Mouse (Mus musculus) hindbrain, postnatal 0 days (tissue): ENCODE measurements at regions not wholly inside any gene's neighbourhood (a gene's known extent, or its start where the extent isn't known, plus 50 kb on each side); places are given as distances from the start of the nearest gene placed in this dataset.

Experiments used
- ATAC-seq: fragments of 200-750 bp; cut with Nextera tagmentation; 2 replicates; pipeline ENCODE4 v1.8.0; 2017; ENCODE audit warnings: mild to moderate bottlenecking, moderate TSS enrichment, moderate library complexity
- DNase-seq: peaks from one replicate; pipeline ENCODE4 v3.0.0-alpha.2; 2015; ENCODE audit warnings: low spot score
- H3K27ac ChIP-seq: fragments of 300-500 bp; sonication (generic); 2 replicates; pipeline ENCODE4 v1.5.1; 2014; ENCODE audit warnings: mild to moderate bottlenecking
- H3K27me3 ChIP-seq: fragments of 300-500 bp; sonication (generic); 2 replicates; pipeline ENCODE4 v1.6.1; 2014; ENCODE audit warnings: low read length, mixed read lengths; ENCODE audit not compliant: insufficient read depth
- H3K36me3 ChIP-seq: fragments of 300-500 bp; sonication (generic); 2 replicates; pipeline ENCODE4 v1.6.1; 2014; ENCODE audit warnings: low read length, mixed read lengths; ENCODE audit not compliant: insufficient read depth
- H3K4me1 ChIP-seq: fragments of 300-500 bp; sonication (generic); 2 replicates; pipeline ENCODE4 v1.6.1; 2014; ENCODE audit warnings: antibody characterized with exemption, low read length, mixed read lengths; ENCODE audit not compliant: insufficient read depth
- H3K4me2 ChIP-seq: fragments of 300-500 bp; sonication (generic); 2 replicates; pipeline ENCODE4 v1.6.1; 2014; ENCODE audit warnings: low read depth, mild to moderate bottlenecking, low read length, moderate library complexity, mixed read lengths
- H3K4me3 ChIP-seq: fragments of 300-500 bp; sonication (generic); 2 replicates; pipeline ENCODE4 v1.5.1; 2014; ENCODE audit warnings: low read length
- H3K9ac ChIP-seq: fragments of 300-500 bp; sonication (generic); replicated peaks from 2 replicates; pipeline ENCODE4 v1.6.1; 2014; ENCODE audit warnings: mild to moderate bottlenecking, low read length, moderate library complexity, mixed read lengths
- H3K9me3 ChIP-seq: fragments of 300-500 bp; sonication (generic); 2 replicates; pipeline ENCODE4 v1.6.1; 2016; ENCODE audit warnings: low read length, mixed read lengths
- CTCF ChIP-seq: IDR thresholded peaks from 2 replicates; pipeline ENCODE4 v1.5.1; 2016; ENCODE audit warnings: antibody characterized with exemption, control low read depth, low read depth
- WGBS: fragments of 180-500 bp; shearing (Covaris S2); extraction: QIAGEN DNeasy Blood & Tissue Kit; methylation state at CpG from one replicate; pipeline ENCODE4 v1.1.7; 2014; 5-methylcytosine and 5-hydroxymethylcytosine counted together

DNA sequence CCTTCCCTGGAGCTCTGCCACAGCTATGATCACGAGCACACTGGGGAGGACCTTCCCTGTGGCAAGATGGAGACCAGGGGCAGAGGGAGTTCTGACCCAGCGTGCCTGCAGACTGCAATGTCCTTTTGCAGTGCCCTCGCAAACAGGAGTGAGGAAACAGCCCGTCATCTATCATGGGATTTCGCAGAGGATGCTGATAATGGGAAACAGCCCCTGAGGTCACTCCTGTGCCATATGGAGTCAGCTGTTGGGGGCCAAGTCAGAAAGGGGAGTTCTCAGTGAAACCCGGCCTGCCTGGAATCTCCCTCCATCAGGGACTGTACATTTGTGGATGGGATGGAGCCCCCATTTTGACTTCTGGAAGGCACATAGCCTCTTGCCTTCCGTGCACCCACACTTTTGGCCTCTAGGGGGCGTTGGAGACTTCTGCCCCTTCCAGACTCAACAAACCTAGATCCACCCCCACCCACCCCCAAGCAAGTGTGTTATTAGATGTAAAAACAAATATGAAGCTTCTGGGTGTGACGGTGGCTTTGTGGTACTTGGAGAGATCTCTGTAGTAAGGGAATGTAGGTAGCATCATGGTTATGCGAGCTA, 98.1 kb downstream of the Kdr start:
- H3K4me1 ChIP-seq: no peaks in the 10 kb centered on the region
- 71% methylated on average over 10 of the region's 10 CpGs for WGBS
- H3K4me3 ChIP-seq: no peak overlapping the region
- H3K9ac ChIP-seq: no peak overlapping the region
- H3K36me3 ChIP-seq: no peaks in the 10 kb centered on the region
- H3K27ac ChIP-seq: no peak overlapping the region
- H3K27me3 ChIP-seq: no peaks in the 10 kb centered on the region
- no peak for ATAC-seq
- H3K4me2 ChIP-seq: no peak overlapping the region
- H3K9me3 ChIP-seq: no peaks in the 10 kb centered on the region; the same call in 1 of the 2 replicates
- TF ChIP-seq CTCF: peak; percentile 11; the same call in 1 of the 2 replicates
- DNase-seq: no peak

DNA sequence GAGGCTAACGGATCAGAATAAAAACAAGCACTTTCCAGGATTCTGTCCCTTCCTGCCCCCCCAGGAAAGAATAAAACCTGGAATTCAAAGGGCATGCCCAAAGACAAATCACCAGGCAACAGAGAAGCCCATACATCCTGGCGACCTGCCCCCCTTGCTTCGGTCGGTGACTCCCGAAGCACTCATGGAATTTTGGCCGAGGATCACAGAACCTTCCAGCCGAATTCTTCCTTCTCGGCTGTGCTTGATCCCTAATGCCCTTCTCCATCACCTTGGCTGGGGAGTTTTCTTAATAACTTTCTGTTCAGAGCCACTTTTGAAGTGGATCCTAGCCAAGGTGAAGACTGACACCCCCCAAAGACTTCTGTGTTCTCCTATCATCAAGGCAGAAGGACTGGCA, 99.9 kb downstream of the Kdr start:
- Histone ChIP-seq H3K36me3 (no peaks in the 10 kb centered on the region), H3K9ac (no peak overlapping the region), H3K27ac (no peak overlapping the region), H3K4me2 (no peak overlapping the region), H3K9me3 (no peaks in the 10 kb centered on the region; the same call in 1 of the 2 replicates), H3K4me3 (no peak overlapping the region), H3K27me3 (no peaks in the 10 kb centered on the region), H3K4me1 (no peaks in the 10 kb centered on the region)
- DNase-seq (no peak), ATAC-seq (no peak)
- 67% methylated on average over 8 of the region's 8 CpGs for WGBS
- no peak for TF ChIP-seq CTCF

DNA sequence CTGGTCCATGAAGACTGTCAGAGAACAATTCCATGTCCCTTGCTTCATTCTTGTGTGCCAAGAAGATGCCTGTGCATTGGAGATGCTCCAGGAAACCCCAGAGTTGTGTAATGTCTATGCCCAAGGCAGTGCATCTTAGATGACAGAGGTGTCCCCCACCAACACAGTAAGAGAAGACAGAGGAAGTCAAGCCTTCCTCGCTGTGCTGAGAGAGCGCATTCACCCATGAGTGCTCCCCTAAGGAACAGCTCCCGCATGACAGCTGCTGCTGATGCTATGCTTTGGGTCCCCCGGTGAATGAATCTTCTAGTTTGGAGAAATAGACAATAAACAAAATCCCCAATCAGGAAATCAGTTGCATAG, 100.7 kb downstream of the Kdr start:
- H3K27ac ChIP-seq: no peak overlapping the region
- no peaks in the 10 kb centered on the region for H3K36me3 ChIP-seq
- no peak overlapping the region for H3K4me3 ChIP-seq
- H3K27me3 ChIP-seq: no peaks in the 10 kb centered on the region
- TF ChIP-seq CTCF: no peak
- WGBS: 54% methylated on average over 4 of the region's 4 CpGs
- H3K4me1 ChIP-seq: no peaks in the 10 kb centered on the region
- no peak for DNase-seq
- H3K9ac ChIP-seq: no peak overlapping the region
- ATAC-seq: no peak
- no peaks in the 10 kb centered on the region; the same call in 1 of the 2 replicates for H3K9me3 ChIP-seq
- no peak overlapping the region for H3K4me2 ChIP-seq

DNA sequence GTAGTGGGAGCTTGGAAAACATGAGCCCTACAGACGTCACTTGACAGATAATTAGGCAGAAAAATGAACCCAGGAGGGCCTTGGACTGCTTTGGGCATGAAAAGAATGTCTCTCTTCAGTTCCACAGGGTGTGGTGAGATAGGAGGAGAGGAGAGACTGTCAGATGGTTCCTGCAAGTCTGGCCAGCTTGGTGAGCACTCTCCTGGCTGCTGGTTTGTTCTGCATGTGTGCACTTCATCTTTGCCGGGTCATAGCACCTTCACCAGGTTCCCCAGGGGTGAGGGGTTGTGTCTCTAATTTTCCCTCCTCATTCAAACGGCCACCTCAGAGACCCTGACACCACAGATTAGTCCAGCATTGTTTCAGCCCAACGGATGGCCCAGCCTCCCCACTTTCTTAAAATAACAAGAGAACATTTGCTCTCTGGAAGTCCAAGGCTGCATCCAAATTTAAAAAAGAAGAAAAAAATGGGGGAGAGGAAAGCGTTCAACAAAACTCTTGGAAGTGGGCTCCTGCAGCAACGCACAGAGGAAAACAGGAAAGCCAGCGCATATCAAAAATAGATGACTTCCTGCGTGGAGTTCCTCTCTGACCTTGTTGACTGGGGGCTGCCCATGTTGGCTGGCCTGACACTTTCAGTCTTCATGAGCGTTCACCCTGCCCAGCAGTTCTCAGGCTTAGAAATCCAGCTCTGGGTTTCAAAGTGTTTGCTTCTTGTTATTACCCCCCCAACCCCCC, 101.2 kb downstream of the Kdr start:
- Histone ChIP-seq H3K4me1 (no peaks in the 10 kb centered on the region), H3K27me3 (no peaks in the 10 kb centered on the region), H3K27ac (no peak overlapping the region), H3K9me3 (no peaks in the 10 kb centered on the region; the same call in 1 of the 2 replicates), H3K4me2 (no peak overlapping the region), H3K4me3 (no peak overlapping the region), H3K9ac (no peak overlapping the region), H3K36me3 (no peaks in the 10 kb centered on the region)
- DNase-seq: no peak
- WGBS: 51% methylated on average over 9 of the region's 9 CpGs
- ATAC-seq: no peak
- no peak for TF ChIP-seq CTCF

DNA sequence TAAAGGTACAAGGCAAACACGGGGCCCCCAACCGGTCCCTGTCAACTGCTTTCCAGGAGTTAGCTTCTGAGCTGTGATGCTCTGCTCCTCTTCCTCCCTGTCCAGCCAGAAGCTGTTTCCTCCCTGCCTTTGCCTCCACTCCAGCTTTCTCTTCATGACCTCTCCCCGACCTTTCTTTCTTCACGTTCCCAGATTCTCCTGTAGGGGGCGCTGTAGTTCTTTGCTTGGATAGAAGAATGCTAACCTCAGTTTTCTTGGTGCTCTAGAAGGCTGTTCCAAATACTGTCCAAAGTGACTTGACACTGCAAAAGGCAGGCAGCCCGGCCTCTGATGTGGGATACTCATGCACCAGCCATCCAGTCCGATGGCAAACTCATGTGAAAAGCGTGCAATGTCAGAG, 107.1 kb downstream of the Kdr start:
- TF ChIP-seq CTCF: peak; percentile 89
- Histone ChIP-seq H3K4me2 (no peak overlapping the region), H3K27me3 (no peaks in the 10 kb centered on the region), H3K36me3 (no peaks in the 10 kb centered on the region), H3K9me3 (no peaks in the 10 kb centered on the region), H3K9ac (no peak overlapping the region), H3K4me3 (no peak overlapping the region), H3K27ac (no peak overlapping the region), H3K4me1 (no peaks in the 10 kb centered on the region)
- ATAC-seq: peak; percentile 47; the same call in 1 of the 2 replicates
- DNase-seq: peak; percentile 85
- WGBS: 35% methylated on average over 8 of the region's 8 CpGs

DNA sequence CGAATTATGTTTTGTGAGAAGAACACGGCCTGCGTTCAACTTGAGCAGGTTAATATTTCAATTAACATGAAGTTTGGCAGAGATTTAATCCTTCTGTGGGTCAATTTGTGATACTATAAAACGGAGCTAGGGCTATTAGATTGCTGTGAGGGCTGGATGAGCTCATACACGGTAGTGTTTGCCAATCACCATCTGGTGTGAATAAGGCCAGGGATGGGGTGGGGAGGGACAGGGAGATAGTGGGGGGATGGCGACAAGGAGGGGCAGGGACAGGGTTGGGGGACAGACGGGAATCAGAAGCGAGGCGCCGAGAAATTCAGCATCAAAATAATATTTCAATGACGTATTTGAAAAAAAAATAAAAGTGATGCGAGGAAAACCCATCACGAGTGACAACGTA, 107.6 kb downstream of the Kdr start:
- H3K9me3 ChIP-seq: no peaks in the 10 kb centered on the region
- no peak overlapping the region for H3K27ac ChIP-seq
- TF ChIP-seq CTCF: no peak
- ATAC-seq: no peak
- H3K4me1 ChIP-seq: no peaks in the 10 kb centered on the region
- 73% methylated on average over 14 of the region's 14 CpGs for WGBS
- no peaks in the 10 kb centered on the region for H3K36me3 ChIP-seq
- no peak overlapping the region for H3K4me3 ChIP-seq
- H3K27me3 ChIP-seq: no peaks in the 10 kb centered on the region
- no peak for DNase-seq
- no peak overlapping the region for H3K4me2 ChIP-seq
- no peak overlapping the region for H3K9ac ChIP-seq

DNA sequence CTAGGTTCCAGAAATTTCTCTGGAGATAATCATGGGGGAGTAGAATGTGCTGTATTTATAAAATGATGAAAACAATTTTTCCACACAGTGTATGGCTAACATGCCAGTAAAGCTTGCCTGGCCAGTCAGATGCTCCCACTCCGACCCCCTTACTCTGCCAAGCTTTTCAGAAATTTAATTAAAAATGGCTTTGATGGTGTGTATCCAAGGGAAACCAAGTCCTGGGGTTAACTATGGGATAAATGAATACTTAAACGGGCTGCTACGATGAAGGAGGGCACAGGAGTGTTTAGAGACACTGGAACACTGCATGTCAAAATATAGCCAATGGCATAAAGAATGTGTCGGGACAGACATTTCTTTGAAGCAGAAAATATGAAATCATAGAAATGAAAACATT, 108.7 kb downstream of the Kdr start:
- H3K4me2 ChIP-seq: no peak overlapping the region
- H3K9me3 ChIP-seq: no peaks in the 10 kb centered on the region
- WGBS: 20% methylated on average over 4 of the region's 4 CpGs
- DNase-seq (peak; percentile 13), ATAC-seq (0 out of 2 replicates have a peak, but pooled peaks have one; percentile 35)
- H3K4me1 ChIP-seq: no peaks in the 10 kb centered on the region
- no peak overlapping the region for H3K4me3 ChIP-seq
- TF ChIP-seq CTCF: no peak
- no peaks in the 10 kb centered on the region for H3K27me3 ChIP-seq
- H3K9ac ChIP-seq: no peak overlapping the region
- H3K36me3 ChIP-seq: no peaks in the 10 kb centered on the region
- H3K27ac ChIP-seq: no peak overlapping the region
